Mouse (Mus musculus) thymus, adult 2 months (tissue): ENCODE measurements around the gene Abraxas2.

ENCODE experiments used
- CTCF ChIP-seq: fragments of 200-500 bp; IDR thresholded peaks from 2 replicates; pipeline ENCODE4 v1.5.1; 2012; ENCODE audit warnings: mild to moderate bottlenecking, control low read depth, low read length, moderate library complexity, borderline replicate concordance; ENCODE audit not compliant: control insufficient read depth, poor library complexity, insufficient read depth; ENCODE audit errors: extremely low read depth
- POLR2A ChIP-seq: fragments of 200-500 bp; IDR thresholded peaks from 2 replicates; pipeline ENCODE4 v1.6.1; 2012; ENCODE audit warnings: mild to moderate bottlenecking, low read length, control low read depth, moderate library complexity; ENCODE audit not compliant: control insufficient read depth, poor library complexity, insufficient read depth; ENCODE audit errors: extremely low read depth

DNA sequence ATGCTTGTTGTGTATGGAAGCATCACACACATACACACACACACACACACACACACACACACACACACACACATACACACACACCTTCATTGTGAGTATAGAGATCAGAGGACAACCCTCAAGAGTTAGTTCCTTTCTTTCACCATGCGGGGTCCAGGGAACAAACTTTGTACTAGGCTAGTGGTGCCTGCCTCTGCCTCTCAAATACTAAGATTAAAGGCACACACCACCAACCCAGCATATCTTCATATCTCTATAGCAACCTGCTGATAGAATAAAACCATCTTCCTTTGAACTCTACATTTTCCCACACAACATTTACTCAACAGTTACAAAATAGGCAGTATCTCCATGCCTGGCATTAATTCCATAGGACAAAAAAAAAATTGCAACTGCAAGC, 2.9 kb upstream of the Abraxas2 start:
- TF ChIP-seq CTCF (no peak), POLR2A (no peak)
